Mouse (Mus musculus) limb, embryonic 12.5 days (tissue): ENCODE results near the gene Pde6h. TPM values are rescaled to one million over a fixed set of nuclear protein-coding genes. Genes with fewer than 3 reads are reported as not detected.
A peak's percentile ranks its signal among the peaks of the same experiment; 100 is the strongest.
"Not testable (repeated sequence)": the region's sequence is repeated elsewhere in the genome, so short reads cannot be mapped to it uniquely, and the experiment has no call there.

Experiments
- ATAC-seq: fragments of 200-750 bp; cut with Nextera tagmentation; 2 replicates; pipeline ENCODE4 v1.8.0; 2017; ENCODE audit warnings: low read depth, moderate TSS enrichment; ENCODE audit not compliant: insufficient number of reproducible peaks, insufficient read depth, low FRiP score, low TSS enrichment
- H3K27ac ChIP-seq: fragments of 300-500 bp; sonication (generic); 2 replicates; pipeline ENCODE4 v1.5.1; 2016; ENCODE audit warnings: mild to moderate bottlenecking, moderate library complexity
- H3K27me3 ChIP-seq: fragments of 300-500 bp; sonication (generic); 2 replicates; pipeline ENCODE4 v1.6.1; 2016; ENCODE audit warnings: mild to moderate bottlenecking, moderate library complexity
- H3K36me3 ChIP-seq: fragments of 300-500 bp; sonication (generic); 2 replicates; pipeline ENCODE4 v1.6.1; 2016; ENCODE audit warnings: mild to moderate bottlenecking, moderate library complexity
- H3K4me1 ChIP-seq: fragments of 300-500 bp; sonication (generic); replicated peaks from 2 replicates; pipeline ENCODE4 v1.6.1; 2016
- H3K4me2 ChIP-seq: fragments of 300-500 bp; sonication (generic); 2 replicates; pipeline ENCODE4 v1.6.1; 2016; ENCODE audit warnings: mild to moderate bottlenecking, moderate library complexity
- H3K4me3 ChIP-seq: fragments of 300-500 bp; sonication (generic); replicated peaks from 2 replicates; pipeline ENCODE4 v1.5.1; 2016; ENCODE audit warnings: mild to moderate bottlenecking
- H3K9ac ChIP-seq: fragments of 300-500 bp; sonication (generic); replicated peaks from 2 replicates; pipeline ENCODE4 v1.6.1; 2016; ENCODE audit warnings: mild to moderate bottlenecking, moderate library complexity
- H3K9me3 ChIP-seq: fragments of 300-500 bp; sonication (generic); 2 replicates; pipeline ENCODE4 v1.6.1; 2016; ENCODE audit warnings: mild to moderate bottlenecking, moderate library complexity
- WGBS: fragments of 180-500 bp; shearing (Covaris S2); methylation state at CpG from one replicate; pipeline ENCODE4 v1.1.7; 2016; 5-methylcytosine and 5-hydroxymethylcytosine counted together
- polyA plus RNA-seq: library from polyadenylated mRNA; unstranded; fragments of >200 nt; fragmentation: Nextera tagmentation; extraction: Ambion mirVana; gene quantifications from 2 replicates; pipeline ENCODE4 v1.2.1, GENCODE M21; 2016

The Pde6h gene
- 0.23 TPM in 1 of 2 replicates, not detected in the other for polyA plus RNA-seq

DNA sequence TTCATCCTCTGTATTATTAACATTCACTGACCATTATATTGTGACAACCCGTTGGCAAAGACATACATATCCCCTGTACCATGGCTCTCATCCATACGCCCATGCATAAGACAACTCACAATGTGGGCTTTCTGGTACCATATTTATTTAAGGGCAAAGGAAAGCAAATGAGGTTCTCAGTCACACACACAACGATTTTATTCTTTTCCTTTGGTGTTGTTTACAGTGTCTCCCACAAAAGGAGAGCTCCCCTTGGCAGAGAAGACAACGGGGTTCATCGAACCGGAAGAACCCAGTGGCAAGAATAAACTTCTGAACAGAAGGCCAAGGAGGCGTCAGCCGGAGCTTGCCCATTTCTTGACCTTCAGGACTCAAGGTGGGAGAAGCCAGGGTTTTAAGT is at the start of gene Pde6h:
TSS of gene Pde6h (plus strand) at position 301 of the 400 bp plus-strand sequence.
- 91% methylated on average over 8 of the region's 8 CpGs for WGBS
- H3K4me2 ChIP-seq: no peak within 1 kb of the TSS
- H3K4me3 ChIP-seq: no peak within 1 kb of the TSS
- H3K9ac ChIP-seq: no peak within 1 kb of the TSS
- no peaks in the 10 kb centered on the region for H3K36me3 ChIP-seq
- H3K9me3 ChIP-seq: no peaks in the 10 kb centered on the region
- peaks cover 10% of the 10 kb centered on the region for H3K4me1 ChIP-seq
- ATAC-seq: no peak
- H3K27me3 ChIP-seq: no peaks in the 10 kb centered on the region
- H3K27ac ChIP-seq: no peak within 1 kb of the TSS

- Histone ChIP-seq H3K9ac (no peak overlapping the region), H3K4me1 (peaks cover 24% of the 10 kb centered on the region), H3K4me2 (peak overlapping the region; percentile 55), H3K27ac (peak overlapping the region; percentile 8), H3K4me3 (no peak overlapping the region; the same call in 1 of the 2 replicates), H3K36me3 (no peaks in the 10 kb centered on the region), H3K27me3 (no peaks in the 10 kb centered on the region), H3K9me3 (no peaks in the 10 kb centered on the region)
- 46% methylated on average over 8 of the region's 8 CpGs for WGBS
- no peak for ATAC-seq
Observed at GRCm38 (mm10) chr6:136874599-136874998, 49.0 kb upstream of the Pde6h start.

GRCm38 (mm10) chr6:136875670-136876069 is 48.0 kb upstream of the Pde6h start, which contains the start of gene Mgp:
Mgp (minus strand) TSS chr6:136875823.
- Histone ChIP-seq H3K27me3 (no peaks in the 10 kb centered on the region), H3K4me1 (peaks cover 24% of the 10 kb centered on the region), H3K27ac (peak within 1 kb of the TSS; percentile 60), H3K9me3 (no peaks in the 10 kb centered on the region), H3K4me3 (peak within 1 kb of the TSS; percentile 30), H3K9ac (peak within 1 kb of the TSS; percentile 52), H3K4me2 (peak within 1 kb of the TSS; percentile 55), H3K36me3 (no peaks in the 10 kb centered on the region)
- 24% methylated on average over 9 of the region's 9 CpGs for WGBS
- ATAC-seq: peak; percentile 65; the same call in 1 of the 2 replicates

DNA sequence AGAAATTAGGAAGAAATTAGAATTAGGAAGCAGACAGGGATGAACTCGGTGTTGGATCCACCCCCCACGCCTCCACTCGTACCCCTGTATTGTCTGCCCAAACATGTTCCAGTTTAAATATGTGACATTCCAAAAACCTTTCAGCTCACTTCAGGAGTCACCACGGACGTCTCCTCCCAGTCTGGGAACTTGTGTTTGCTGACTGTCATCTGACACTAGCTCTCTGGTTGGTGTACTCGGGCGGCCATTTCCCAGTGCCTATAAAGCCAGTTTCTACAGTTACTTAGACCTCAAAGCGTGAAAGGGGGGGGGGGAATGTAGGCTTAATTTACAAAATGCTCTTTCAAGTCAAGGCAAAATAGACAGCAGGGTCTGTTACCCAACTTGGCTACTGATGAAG is 42.0 kb upstream of the Pde6h start:
- Histone ChIP-seq H3K4me3 (no peak overlapping the region), H3K27ac (0 out of 2 replicates have a peak overlapping the region, but pooled peaks have one; percentile 23), H3K4me2 (no peak overlapping the region), H3K27me3 (no peaks in the 10 kb centered on the region), H3K9ac (no peak overlapping the region), H3K36me3 (no peaks in the 10 kb centered on the region), H3K4me1 (peaks cover 3% of the 10 kb centered on the region; the same call in 1 of the 2 replicates), H3K9me3 (no peaks in the 10 kb centered on the region)
- 54% methylated on average over 8 of the region's 8 CpGs for WGBS
- ATAC-seq: no peak

- Histone ChIP-seq H3K9ac (no peak overlapping the region), H3K27me3 (no peaks in the 10 kb centered on the region), H3K4me2 (no peak overlapping the region), H3K4me1 (peaks cover 3% of the 10 kb centered on the region; the same call in 1 of the 2 replicates), H3K9me3 (no peaks in the 10 kb centered on the region), H3K36me3 (no peaks in the 10 kb centered on the region), H3K27ac (no peak overlapping the region), H3K4me3 (no peak overlapping the region)
- 87% methylated on average over 3 of the region's 3 CpGs for WGBS
- ATAC-seq: no peak; the same call in 1 of the 2 replicates
Observed at GRCm38 (mm10) chr6:136883431-136883915, 40.2 kb upstream of the Pde6h start.

DNA sequence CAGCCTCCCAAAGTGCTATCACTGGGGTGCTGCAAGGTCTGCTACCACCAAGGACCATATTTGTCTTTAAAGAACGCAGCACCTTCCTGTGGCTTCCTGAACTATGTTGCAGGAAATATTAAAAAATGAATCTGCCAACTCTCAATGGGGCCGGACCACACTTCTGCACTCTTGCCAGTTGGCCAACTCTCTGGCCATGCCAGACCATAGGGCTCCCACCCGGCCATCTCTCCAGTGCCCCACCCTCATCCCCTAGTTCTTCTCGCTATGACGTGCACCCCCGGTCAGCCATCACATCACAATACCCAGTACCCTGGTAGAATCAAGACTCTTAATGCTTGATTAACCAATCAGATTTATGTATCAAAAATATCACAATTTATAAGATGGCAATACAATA is 39.7 kb upstream of the Pde6h start:
- H3K36me3 ChIP-seq: no peaks in the 10 kb centered on the region
- no peak overlapping the region for H3K4me2 ChIP-seq
- WGBS: 94% methylated on average over 6 of the region's 6 CpGs
- peaks cover 3% of the 10 kb centered on the region; the same call in 1 of the 2 replicates for H3K4me1 ChIP-seq
- H3K27ac ChIP-seq: no peak overlapping the region
- no peaks in the 10 kb centered on the region for H3K27me3 ChIP-seq
- H3K9me3 ChIP-seq: no peaks in the 10 kb centered on the region
- ATAC-seq: no peak
- no peak overlapping the region for H3K9ac ChIP-seq
- no peak overlapping the region for H3K4me3 ChIP-seq

DNA sequence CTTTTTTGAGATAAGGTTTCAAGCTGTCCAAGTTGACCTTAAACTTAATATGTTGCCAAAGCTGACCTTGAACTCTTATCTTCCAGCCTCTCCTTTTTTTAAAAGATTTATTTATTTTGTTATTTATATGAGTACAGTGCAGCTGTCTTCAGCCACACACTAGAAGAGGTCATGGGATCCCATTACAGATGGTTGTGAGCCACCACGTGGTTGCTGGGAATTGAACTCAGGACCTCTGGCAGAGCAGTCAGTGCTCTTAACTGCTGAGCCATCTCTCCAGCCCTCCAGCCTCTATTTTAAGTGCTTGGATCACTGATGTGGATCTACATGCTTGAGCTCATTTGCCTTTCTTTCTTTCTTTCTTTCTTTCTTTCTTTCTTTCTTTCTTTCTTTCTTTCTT is 38.9 kb upstream of the Pde6h start:
- not testable (repeated sequence) for H3K4me3 ChIP-seq, H3K27me3 ChIP-seq, ATAC-seq, H3K4me1 ChIP-seq, H3K36me3 ChIP-seq, H3K27ac ChIP-seq, H3K9ac ChIP-seq, H3K9me3 ChIP-seq, H3K4me2 ChIP-seq
- WGBS: 43% methylated on average over 1 of the region's 1 CpGs

DNA sequence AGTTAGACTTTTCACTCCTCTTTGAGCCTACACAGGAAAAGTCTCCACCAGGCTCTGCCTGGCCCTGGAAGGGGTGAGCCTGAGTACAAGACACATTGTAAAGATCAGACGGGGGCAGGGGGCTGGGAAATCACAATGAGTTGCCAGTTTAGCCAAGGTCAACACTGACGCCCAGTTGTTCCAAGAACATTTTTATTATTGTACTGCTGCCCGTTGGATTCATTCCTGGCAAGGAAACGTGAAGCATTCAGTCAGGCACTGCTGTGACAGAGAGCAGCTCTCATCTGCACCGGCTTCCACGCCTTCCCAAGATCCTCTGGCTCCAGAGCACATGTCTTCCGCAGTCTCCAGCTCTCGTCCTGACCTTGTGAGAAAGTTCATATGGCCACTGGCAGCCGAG is 35.8 kb upstream of the Pde6h start:
- 72% methylated on average over 9 of the region's 9 CpGs for WGBS
- Histone ChIP-seq H3K36me3 (no peaks in the 10 kb centered on the region), H3K4me3 (no peak overlapping the region), H3K9me3 (no peaks in the 10 kb centered on the region), H3K27ac (no peak overlapping the region), H3K27me3 (no peaks in the 10 kb centered on the region), H3K4me2 (no peak overlapping the region), H3K9ac (no peak overlapping the region), H3K4me1 (no peaks in the 10 kb centered on the region)
- no peak for ATAC-seq

DNA sequence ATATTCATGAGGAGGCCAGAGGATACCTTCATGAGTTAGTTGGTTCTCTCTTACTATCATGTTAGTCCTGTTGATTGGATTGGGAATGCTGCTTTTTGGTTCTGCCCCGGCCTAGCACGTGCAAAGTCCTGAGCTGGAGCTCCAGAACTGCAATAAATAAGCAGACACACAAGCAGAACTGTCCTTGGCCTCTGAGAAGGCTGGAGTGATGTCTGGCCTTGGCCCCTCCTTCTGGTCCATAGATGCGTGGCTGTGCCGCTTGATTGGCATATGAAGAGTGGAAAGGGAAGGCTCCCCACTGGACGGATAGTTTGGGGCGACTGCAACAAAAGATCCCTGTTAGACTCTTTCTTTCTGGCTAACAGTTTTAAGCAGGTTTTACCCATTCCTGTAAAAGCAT is 34.6 kb upstream of the Pde6h start:
- Histone ChIP-seq H3K27me3 (no peaks in the 10 kb centered on the region), H3K4me1 (0 out of 2 replicates have a peak, but pooled peaks cover 3% of the 10 kb centered on the region), H3K4me2 (no peak overlapping the region), H3K4me3 (no peak overlapping the region), H3K36me3 (no peaks in the 10 kb centered on the region), H3K9ac (no peak overlapping the region), H3K27ac (no peak overlapping the region), H3K9me3 (no peaks in the 10 kb centered on the region)
- ATAC-seq: no peak
- 86% methylated on average over 6 of the region's 6 CpGs for WGBS

GRCm38 (mm10) chr6:136889554-136889953 is 34.1 kb upstream of the Pde6h start:
- H3K9ac ChIP-seq: no peak overlapping the region
- 0 out of 2 replicates have a peak, but pooled peaks cover 7% of the 10 kb centered on the region for H3K4me1 ChIP-seq
- WGBS: 93% methylated on average over 6 of the region's 6 CpGs
- H3K36me3 ChIP-seq: no peaks in the 10 kb centered on the region
- ATAC-seq: no peak
- no peak overlapping the region for H3K4me3 ChIP-seq
- H3K27ac ChIP-seq: no peak overlapping the region
- H3K27me3 ChIP-seq: no peaks in the 10 kb centered on the region
- no peaks in the 10 kb centered on the region for H3K9me3 ChIP-seq
- no peak overlapping the region for H3K4me2 ChIP-seq

DNA sequence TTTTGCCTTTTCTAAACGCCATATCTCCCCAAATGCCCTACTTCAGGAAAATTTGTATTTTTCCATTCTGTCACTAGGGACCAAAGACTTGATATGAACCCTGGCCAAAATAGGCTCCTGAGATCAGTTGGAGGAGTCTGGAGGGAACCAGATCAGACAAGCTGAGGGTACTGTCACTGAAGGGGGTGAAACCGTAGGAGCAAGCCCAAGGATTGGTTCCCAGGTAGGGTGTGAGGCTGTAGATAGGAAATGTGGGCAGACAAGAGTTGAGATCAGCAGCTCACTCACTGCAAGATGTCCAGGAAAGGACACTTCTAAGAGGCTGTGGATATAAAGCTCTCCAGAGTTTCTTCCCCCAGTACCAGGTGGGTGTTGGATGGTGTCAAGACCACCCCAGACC is 31.6 kb upstream of the Pde6h start:
- Histone ChIP-seq H3K4me2 (no peak overlapping the region), H3K4me3 (no peak overlapping the region), H3K9me3 (no peaks in the 10 kb centered on the region), H3K27me3 (no peaks in the 10 kb centered on the region), H3K36me3 (no peaks in the 10 kb centered on the region), H3K9ac (no peak overlapping the region), H3K4me1 (peaks cover 16% of the 10 kb centered on the region; the same call in 1 of the 2 replicates), H3K27ac (no peak overlapping the region)
- 80% methylated on average over 2 of the region's 2 CpGs for WGBS
- no peak for ATAC-seq
